Mouse (Mus musculus) mouse embryonic stem cell (cell line): ENCODE measurements around the gene Pirt.

Experiments
- in situ Hi-C, 2 experiments: fragments of 300-500 bp; cut with MboI; formaldehyde crosslinking; loops; 1 replicate in 1 of 2; 3 replicates in 1 of 2; pipeline ENCODE4 v1.14.3; 2019 to 2020; ENCODE audit warnings: low sequenced_read_pairs in 2 of 2, low pct_unique_long_range_greater_than_20kb in 1 of 2, mixed read lengths in 1 of 2; ENCODE audit not compliant: unreplicated experiment in 1 of 2

The Pirt gene

GRCm38 (mm10) chr11:66911811-66912210 is at the start of gene Pirt:
TSS of gene Pirt (plus strand) at chr11:66911981.
- in situ Hi-C loops: loop anchor here (25.0 kb wide), 1 partner anchor 450 kb away; no protein-coding TSS in a partner anchor

- in situ Hi-C loops: no loop called here
Observed at GRCm38 (mm10) chr11:66871701-66872100, 40.1 kb upstream of the Pirt start.

GRCm38 (mm10) chr11:66872773-66873470 is 38.9 kb upstream of the Pirt start:
- in situ Hi-C loops: no loop called here

GRCm38 (mm10) chr11:66881291-66881690 is 30.5 kb upstream of the Pirt start:
- in situ Hi-C loops: loop anchor here in 1 of 2 experiments (25.0 kb wide), 2 partner anchors 269 to 1044 kb away; no protein-coding TSS in a partner anchor

- in situ Hi-C loops: loop anchor here in 1 of 2 experiments (25.0 kb wide), 2 partner anchors 270 to 1045 kb away; no protein-coding TSS in a partner anchor
Observed at GRCm38 (mm10) chr11:66882224-66883040, 29.3 kb upstream of the Pirt start.

- in situ Hi-C loops: loop anchor here in 1 of 2 experiments (25.0 kb wide), 2 partner anchors 280 to 1055 kb away; no protein-coding TSS in a partner anchor
Observed at GRCm38 (mm10) chr11:66892536-66892935, 19.2 kb upstream of the Pirt start.

- in situ Hi-C loops: loop anchor here in 1 of 2 experiments (25.0 kb wide), 2 partner anchors 286 to 1061 kb away; no protein-coding TSS in a partner anchor
Observed at GRCm38 (mm10) chr11:66898747-66899146, 13.0 kb upstream of the Pirt start.

GRCm38 (mm10) chr11:66899426-66899825 is 12.4 kb upstream of the Pirt start:
- in situ Hi-C loops: loop anchor here in 1 of 2 experiments (25.0 kb wide), 2 partner anchors 287 to 1062 kb away; no protein-coding TSS in a partner anchor

- in situ Hi-C loops: loop anchor here (5.0 to 25.0 kb wide), 3 partner anchors 110 to 460 kb away; no protein-coding TSS in a partner anchor
Observed at GRCm38 (mm10) chr11:66902801-66903200, 9.0 kb upstream of the Pirt start.

- in situ Hi-C loops: loop anchor here (5.0 to 25.0 kb wide), 4 partner anchors 76 to 456 kb away; no protein-coding TSS in a partner anchor
Observed at GRCm38 (mm10) chr11:66905617-66906384, 6.0 kb upstream of the Pirt start.

GRCm38 (mm10) chr11:66912531-66913458 is 1.0 kb downstream of the Pirt start:
- in situ Hi-C loops: loop anchor here (25.0 kb wide), 1 partner anchor 450 kb away; no protein-coding TSS in a partner anchor

- in situ Hi-C loops: loop anchor here (25.0 kb wide), 1 partner anchor 448 kb away; no protein-coding TSS in a partner anchor
Observed at GRCm38 (mm10) chr11:66914249-66914648, 2.5 kb downstream of the Pirt start.

- in situ Hi-C loops: loop anchor here (5.0 to 25.0 kb wide), 3 partner anchors 62 to 442 kb away; no protein-coding TSS in a partner anchor
Observed at GRCm38 (mm10) chr11:66920012-66920411, 8.2 kb downstream of the Pirt start.

- in situ Hi-C loops: loop anchor here (5.0 to 25.0 kb wide), 3 partner anchors 58 to 438 kb away; no protein-coding TSS in a partner anchor
Observed at GRCm38 (mm10) chr11:66924095-66924823, 12.5 kb downstream of the Pirt start.

GRCm38 (mm10) chr11:66928311-66928710 is 16.5 kb downstream of the Pirt start:
- in situ Hi-C loops: no loop called here

- in situ Hi-C loops: no loop called here
Observed at GRCm38 (mm10) chr11:66932827-66933599, 21.2 kb downstream of the Pirt start.
